Mouse (Mus musculus) B cell, adult (primary cell): ENCODE data around the gene Pramef20. TPM values are rescaled to one million over a fixed set of nuclear protein-coding genes. Genes with fewer than 3 reads are reported as not detected.

Experiments used
- total RNA-seq: library from RNA; stranded (reverse); gene quantifications from 4 replicates; pipeline ENCODE4 v1.2.4, GENCODE M21; 2023; ENCODE audit not compliant: inconsistent age

Gene Pramef20
- not detected in 4 replicates for total RNA-seq

GRCm38 (mm10) chr4:144377911-144378310 lies at the start of gene Pramef20:
TSS of gene Pramef20 (minus strand) at chr4:144377933.

DNA sequence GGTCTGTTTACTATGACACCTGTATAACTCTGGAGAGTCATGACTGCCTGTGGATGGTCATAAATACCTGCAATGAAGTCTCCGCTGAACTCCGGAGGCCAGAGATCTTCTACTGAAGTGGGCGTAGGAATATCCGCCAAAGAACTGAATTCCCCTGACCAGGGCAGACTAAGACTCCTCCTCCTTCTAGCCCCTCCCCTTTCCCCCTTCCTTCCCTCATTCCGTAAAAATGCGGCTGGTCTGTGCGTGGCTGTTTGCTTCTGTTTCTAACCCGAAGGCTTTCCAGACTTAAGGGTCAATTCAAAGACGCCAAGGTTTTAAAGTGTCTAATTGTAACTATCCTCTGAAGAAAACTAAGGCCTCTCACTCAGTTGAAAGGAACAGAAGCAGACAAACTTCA lies 30.6 kb upstream of the Pramef20 start, which contains the start of gene Pramef12:
Gene Pramef12, minus strand, starts transcription at position 175 of the 400 bp plus-strand sequence.

DNA sequence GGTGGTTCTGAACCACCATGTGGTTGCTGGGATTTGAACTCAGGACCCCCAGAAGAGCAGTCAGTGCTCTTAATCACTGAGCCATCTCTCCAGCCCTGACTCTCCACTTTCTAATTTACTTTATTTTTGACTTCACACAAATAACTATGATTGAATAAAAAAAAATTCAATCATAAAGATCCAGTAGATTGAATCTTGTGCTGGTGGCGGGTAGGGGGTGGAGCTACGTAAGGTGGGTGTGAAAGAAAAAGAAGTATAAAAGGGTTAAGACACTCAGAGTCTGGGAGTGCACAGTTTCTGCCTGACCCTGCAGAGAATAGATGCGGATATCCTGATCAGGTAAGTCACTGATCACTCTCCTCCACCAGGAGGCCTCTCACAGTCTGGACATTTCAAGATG lies 20.1 kb downstream of the Pramef20 start, which contains the start of gene Gm13119:
Gene Gm13119, plus strand, starts transcription at position 301 of the 400 bp plus-strand sequence.

GRCm38 (mm10) chr4:144329949-144330348 lies 47.8 kb downstream of the Pramef20 start, which contains the start of gene Gm13128:
TSS of gene Gm13128 (plus strand) at chr4:144330249.

Other genes starting within 250 kb of the Pramef20 start
- not detected in 4 replicates for gene Oog3, start 215.3 kb downstream of the Pramef20 start, total RNA-seq
- not detected in 4 replicates for gene Oog2, start 187.2 kb downstream of the Pramef20 start, total RNA-seq
- gene C87977, start 164.6 kb downstream of the Pramef20 start, total RNA-seq = not detected in 4 replicates
- not detected in 4 replicates for gene Pramel5, start 97.4 kb downstream of the Pramef20 start, total RNA-seq
- gene Gm13128, start 47.7 kb downstream of the Pramef20 start, total RNA-seq = not detected in 4 replicates
- gene Gm13119, start 20.0 kb downstream of the Pramef20 start, total RNA-seq = not detected in 4 replicates
- not detected in 4 replicates for gene Pramef12, start 30.5 kb upstream of the Pramef20 start, total RNA-seq
- gene 1700012P22Rik, start 60.8 kb upstream of the Pramef20 start, total RNA-seq = not detected in 4 replicates
- not detected in 4 replicates for gene Gm9944, start 75.4 kb upstream of the Pramef20 start, total RNA-seq
- not detected in 4 replicates for gene Aadacl3, start 85.8 kb upstream of the Pramef20 start, total RNA-seq
- not detected in 4 replicates for gene 9430007A20Rik, start 141.9 kb upstream of the Pramef20 start, total RNA-seq
- not detected in 4 replicates for gene Gm13124, start 187.2 kb upstream of the Pramef20 start, total RNA-seq
- not detected in 4 replicates for gene Aadacl4, start 235.8 kb upstream of the Pramef20 start, total RNA-seq